Mouse (Mus musculus) bone marrow macrophage, adult 2 months (primary cell): ENCODE data around the gene Ubxn6.
"Not testable (repeated sequence)": the region's sequence is repeated elsewhere in the genome, so short reads cannot be mapped to it uniquely, and the experiment has no call there.

Experiments
- CTCF ChIP-seq: IDR thresholded peaks from 2 replicates; pipeline ENCODE4 v1.5.1; 2012; ENCODE audit warnings: low read depth, mild to moderate bottlenecking, low read length, moderate library complexity
- POLR2A ChIP-seq: IDR thresholded peaks from 2 replicates; pipeline ENCODE4 v1.6.1; 2012; ENCODE audit warnings: mild to moderate bottlenecking, low read depth, low read length, borderline replicate concordance

DNA sequence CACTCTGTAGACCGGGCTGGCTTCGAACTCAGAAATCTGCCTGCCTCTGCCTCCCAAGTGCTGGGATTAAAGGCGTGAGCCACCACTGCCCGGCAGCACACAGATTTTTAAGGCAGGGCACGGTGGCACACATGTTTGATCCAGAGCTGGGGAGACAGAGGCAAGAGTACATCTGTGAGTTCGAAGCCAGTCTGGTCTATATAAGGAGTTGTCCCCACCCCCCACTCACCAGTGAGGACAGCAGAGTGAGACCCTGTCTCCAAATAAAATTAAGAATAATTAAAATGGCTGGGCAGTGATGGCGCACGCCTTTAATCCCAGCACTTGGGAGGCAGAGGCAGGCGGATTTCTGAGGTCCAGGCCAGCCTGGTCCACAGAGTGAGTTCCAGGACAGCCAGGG, 3.5 kb upstream of the Ubxn6 start:
- not testable (repeated sequence) for TF ChIP-seq POLR2A, CTCF
